Mouse (Mus musculus) bone marrow macrophage, adult 2 months (primary cell): Measurements from ENCODE around the gene Gpr182.

Experiments used
- CTCF ChIP-seq: IDR thresholded peaks from 2 replicates; pipeline ENCODE4 v1.5.1; 2012; ENCODE audit warnings: low read depth, mild to moderate bottlenecking, low read length, moderate library complexity
- POLR2A ChIP-seq: IDR thresholded peaks from 2 replicates; pipeline ENCODE4 v1.6.1; 2012; ENCODE audit warnings: mild to moderate bottlenecking, low read depth, low read length, borderline replicate concordance

- no peak for TF ChIP-seq CTCF
- TF ChIP-seq POLR2A, result no peak
These were observed 15.0 kb upstream of the Gpr182 start for GRCm38 (mm10) chr10:127766564-127766963.
